ENCODE assay signal across 8 mouse cellular contexts in the genomic region with DNA sequence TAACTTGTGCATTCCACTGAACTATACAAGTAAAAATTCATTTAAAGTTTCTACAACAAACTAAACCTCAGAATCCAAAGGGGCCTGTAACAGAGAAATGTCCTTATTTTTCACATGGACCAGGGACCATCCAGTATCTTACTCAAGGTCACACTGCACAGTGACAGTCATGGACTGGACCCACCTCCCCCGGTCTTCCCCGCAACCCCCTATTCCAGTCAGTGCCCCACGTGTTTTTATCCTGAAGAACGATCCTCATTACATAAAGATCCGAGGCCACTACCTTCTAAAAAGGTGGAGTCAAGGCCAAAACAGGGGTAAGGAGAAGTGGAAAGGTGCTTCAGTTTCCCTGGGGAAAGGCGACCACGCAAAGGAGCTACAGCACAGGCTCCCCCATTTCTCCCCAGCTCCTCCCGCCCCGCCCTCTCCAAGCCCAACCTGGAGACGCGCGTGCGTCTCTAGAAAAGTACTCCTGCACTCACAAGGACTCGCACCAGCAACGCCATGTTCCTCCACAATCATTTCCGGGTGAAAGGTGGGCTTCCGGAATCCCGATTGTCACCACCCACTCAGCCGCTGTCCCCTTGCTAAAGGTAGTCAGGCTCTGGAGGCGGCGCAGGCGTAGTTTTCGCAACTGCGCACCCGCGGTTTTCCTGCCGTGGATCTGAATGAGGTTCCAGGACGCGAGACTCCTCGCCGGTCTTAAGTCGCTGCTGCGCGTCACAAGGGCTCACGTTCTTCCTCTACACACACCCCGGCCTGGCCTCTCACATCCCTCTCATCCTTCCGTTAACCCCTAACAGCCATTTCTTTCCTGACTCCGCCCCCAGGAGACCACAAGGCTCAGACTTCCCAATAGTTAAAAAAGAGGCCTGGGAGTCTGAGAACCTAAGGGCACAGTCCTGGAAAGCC. TPM values are rescaled to one million over a fixed set of nuclear protein-coding genes. Genes with fewer than 3 reads are reported as not detected.
DNase-seq lines count a peak whose midpoint lies in the region; ATAC-seq lines count a peak whose summit lies in the region.

A gene (minus strand): TSS at position 780 of the 912 bp plus-strand sequence.

- WGBS in forebrain, embryonic 11.5 days: under 1% methylated on average over 38 of the region's 38 CpGs
- under 1% methylated on average over 38 of the region's 38 CpGs for WGBS in heart, embryonic 16.5 days
- WGBS in liver, embryonic 15.5 days (ENCODE audit: insufficient replicate concordance): under 1% methylated on average over 38 of the region's 38 CpGs
- WGBS in neural tube, embryonic 12.5 days: under 1% methylated on average over 38 of the region's 38 CpGs

- peak within 1 kb of the TSS; percentile 72 for H3K4me2 ChIP-seq in forebrain, embryonic 11.5 days (ENCODE audit: low read depth, low read length, severe bottlenecking)
- peak within 1 kb of the TSS; percentile 74 for H3K4me2 ChIP-seq in heart, embryonic 16.5 days (ENCODE audit: low read depth, low read length)
- H3K4me2 ChIP-seq in liver, embryonic 15.5 days: peak within 1 kb of the TSS; percentile 76
- H3K4me2 ChIP-seq in neural tube, embryonic 12.5 days (replicated peaks): peak within 1 kb of the TSS; percentile 87

- H3K27ac ChIP-seq in forebrain, embryonic 11.5 days (ENCODE audit: low read depth, low read length): peak within 1 kb of the TSS; percentile 74
- peak within 1 kb of the TSS; percentile 94 for H3K27ac ChIP-seq in heart, embryonic 16.5 days (ENCODE audit: low read length)
- peak within 1 kb of the TSS; percentile 74 for H3K27ac ChIP-seq in liver, embryonic 15.5 days (replicated peaks)
- peak within 1 kb of the TSS; percentile 48 for H3K27ac ChIP-seq in neural tube, embryonic 12.5 days

- peak; percentile 89 to 91 for DNase-seq in CD8-positive naive resting alpha-beta T cell, adult 2 months (ENCODE audit: low read depth in 2 of 2, low spot score in 2 of 2)
- DNase-seq in c-Kit-positive CD71-negative TER-119-negative erythroid progenitor cells, embryonic 14.5 days (ENCODE audit: low read depth): peak; percentile 96
- peak; percentile 91 for DNase-seq in forebrain, embryonic 11.5 days (ENCODE audit: low spot score)
- DNase-seq in kidney, postnatal 36 days: peak; percentile 96 to 98
- DNase-seq in telencephalon, adult 2 months (ENCODE audit: low read depth, low spot score): peak; percentile 96

- H3K9me3 ChIP-seq in forebrain, embryonic 11.5 days (ENCODE audit: control insufficient read depth, low read length): no peaks in the 10 kb centered on the region
- H3K9me3 ChIP-seq in heart, embryonic 16.5 days (replicated peaks; ENCODE audit: control insufficient read depth, low read length): no peaks in the 10 kb centered on the region
- no peaks in the 10 kb centered on the region for H3K9me3 ChIP-seq in liver, embryonic 15.5 days (replicated peaks)
- no peaks in the 10 kb centered on the region for H3K9me3 ChIP-seq in neural tube, embryonic 12.5 days

- peak within 1 kb of the TSS; percentile 48 for H3K4me3 ChIP-seq in forebrain, embryonic 11.5 days (ENCODE audit: low read depth, low read length)
- H3K4me3 ChIP-seq in heart, embryonic 16.5 days (ENCODE audit: low read length): peak within 1 kb of the TSS; percentile 82
- H3K4me3 ChIP-seq in liver, embryonic 15.5 days (replicated peaks): peak within 1 kb of the TSS; percentile 63
- H3K4me3 ChIP-seq in neural tube, embryonic 12.5 days: peak within 1 kb of the TSS; percentile 67

- peaks cover 4% of the 10 kb centered on the region; the same call in 1 of the 2 replicates for H3K4me1 ChIP-seq in forebrain, embryonic 11.5 days (replicated peaks; ENCODE audit: control insufficient read depth, insufficient read depth, low read length)
- H3K4me1 ChIP-seq in heart, embryonic 16.5 days (ENCODE audit: control insufficient read depth, insufficient read depth, low read length): peaks cover 13% of the 10 kb centered on the region
- H3K4me1 ChIP-seq in liver, embryonic 15.5 days (replicated peaks): peaks cover 23% of the 10 kb centered on the region
- H3K4me1 ChIP-seq in neural tube, embryonic 12.5 days: peaks cover 17% of the 10 kb centered on the region

- peak; percentile 92 for ATAC-seq in forebrain, embryonic 11.5 days (replicated peaks; ENCODE audit: low FRiP score)
- ATAC-seq in heart, embryonic 16.5 days (replicated peaks; ENCODE audit: extremely low read depth, insufficient read depth, low FRiP score): peak; percentile 92
- peak; percentile 94 for ATAC-seq in liver, embryonic 15.5 days (ENCODE audit: insufficient read depth)
- peak; percentile 90 for ATAC-seq in neural tube, embryonic 12.5 days (ENCODE audit: low FRiP score, low read depth)

- H3K36me3 ChIP-seq in forebrain, embryonic 11.5 days (ENCODE audit: control insufficient read depth, insufficient read depth, low read length): no peaks in the 10 kb centered on the region
- 0 out of 2 replicates have a peak, but pooled peaks cover 3% of the 10 kb centered on the region for H3K36me3 ChIP-seq in heart, embryonic 16.5 days (ENCODE audit: control insufficient read depth, insufficient read depth)
- no peaks in the 10 kb centered on the region for H3K36me3 ChIP-seq in liver, embryonic 15.5 days (replicated peaks)
- no peaks in the 10 kb centered on the region for H3K36me3 ChIP-seq in neural tube, embryonic 12.5 days

- no peaks in the 10 kb centered on the region for H3K27me3 ChIP-seq in forebrain, embryonic 11.5 days (ENCODE audit: control insufficient read depth, insufficient read depth, low read length)
- H3K27me3 ChIP-seq in heart, embryonic 16.5 days (ENCODE audit: control insufficient read depth, insufficient read depth, low read length): no peaks in the 10 kb centered on the region
- H3K27me3 ChIP-seq in liver, embryonic 15.5 days: no peaks in the 10 kb centered on the region
- H3K27me3 ChIP-seq in neural tube, embryonic 12.5 days (replicated peaks): no peaks in the 10 kb centered on the region

- H3K9ac ChIP-seq in forebrain, embryonic 11.5 days (ENCODE audit: low read length): peak within 1 kb of the TSS; percentile 72
- peak within 1 kb of the TSS; percentile 82 for H3K9ac ChIP-seq in heart, embryonic 16.5 days (ENCODE audit: low read length)
- peak within 1 kb of the TSS; percentile 44 for H3K9ac ChIP-seq in liver, embryonic 15.5 days
- peak within 1 kb of the TSS; percentile 64 for H3K9ac ChIP-seq in neural tube, embryonic 12.5 days

RNA-seq across cellular contexts. Expression of the gene that starts here (rescaled TPM):
- polyA plus RNA-seq in forebrain, embryonic 11.5 days (2014; fragmentation: Nextera tagmentation; extraction: Ambion mirVana): 70.0 and 78.0 TPM in 2 replicates
- 127 and 129 TPM in 2 replicates for polyA plus RNA-seq in heart, embryonic 16.5 days (2015; fragmentation: Nextera tagmentation; extraction: Ambion mirVana)
- 32.1 and 33.5 TPM in 2 replicates for polyA plus RNA-seq in liver, embryonic 15.5 days (2015; fragmentation: Nextera tagmentation; extraction: Ambion mirVana)
- 74.5 and 74.6 TPM in 2 replicates for polyA plus RNA-seq in neural tube, embryonic 12.5 days (2016; fragmentation: Nextera tagmentation; extraction: Ambion mirVana)

Comparison
In these comparisons a context has a peak if more than half of its experiments do, and no peak if none do; other contexts are left out.
1. Peak in every context shown above with its lines: DNase-seq, ATAC-seq, H3K4me3 ChIP-seq and H3K27ac ChIP-seq.